Mouse (Mus musculus): Measurements from ENCODE around the gene Pa2g4.

GRCm38 (mm10) chr10:128579298-128579697 lies 13.5 kb upstream of the Pa2g4 start:
- TF ChIP-seq EP300 (IDR thresholded peaks at IDR 0.05; ENCODE audit: low read depth in 1 of 2, low read length in 2 of 2) (no peak), E2F4 (IDR thresholded peaks at IDR 0.05; ENCODE audit: borderline replicate concordance, low read depth, low read length) (no peak), POLR2A (IDR thresholded peaks at IDR 0.05; ENCODE audit: control insufficient read depth in 1 of 2, insufficient read depth in 1 of 2, low read depth in 1 of 2, low read length in 2 of 2, poor library complexity in 1 of 2) (no peak), CTCF (IDR thresholded peaks at IDR 0.05 in 2 of 3, conservative IDR thresholded peaks at IDR 0.05 in 1 of 3; ENCODE audit: control insufficient read depth in 1 of 3, insufficient read depth in 1 of 3, low read depth in 2 of 3, low read length in 3 of 3, poor library complexity in 1 of 3, severe bottlenecking in 1 of 3) (no peak), TAL1 (IDR thresholded peaks at IDR 0.05; ENCODE audit: low read length) (no peak), ELF1 (IDR thresholded peaks at IDR 0.05; ENCODE audit: low read depth, low read length) (no peak), POLR2AphosphoS2 (IDR thresholded peaks at IDR 0.05; ENCODE audit: low read length) (no peak), UBTF (IDR thresholded peaks at IDR 0.05; ENCODE audit: borderline replicate concordance, insufficient read depth, low read depth, low read length) (no peak), JUND (IDR thresholded peaks at IDR 0.05; ENCODE audit: low read depth, low read length) (no peak), USF2 (IDR thresholded peaks at IDR 0.05; ENCODE audit: borderline replicate concordance in 1 of 2, insufficient read depth in 1 of 2, low read depth in 1 of 2, low read length in 2 of 2) (no peak), CHD2 (IDR thresholded peaks at IDR 0.05; ENCODE audit: low read length) (no peak), ZC3H11A (IDR thresholded peaks at IDR 0.05; ENCODE audit: low read depth, low read length) (no peak)
